Mouse (Mus musculus): ENCODE data around the gene Arpin. TPM values are rescaled to one million over a fixed set of nuclear protein-coding genes. Genes with fewer than 3 reads are reported as not detected.

Arpin gene
- polyA plus RNA-seq (2014; fragmentation: Illumina TruSeq; extraction: RNeasy Lipid Tissue Mini Kit (QIAGEN cat#74804); ENCODE audit: low replicate concordance): 15.9 TPM

GRCm38 (mm10) chr7:79934862-79935510 is at the start of gene Arpin:
TSS of gene Arpin (minus strand) at chr7:79935359.

GRCm38 (mm10) chr7:79920344-79920983 is 14.7 kb downstream of the Arpin start, which contains the start of gene Ap3s2:
TSS of gene Ap3s2 (minus strand) at chr7:79920649.

Other genes starting within 250 kb of the Arpin start
- 0.11 TPM for gene Kif7, start 219.6 kb downstream of the Arpin start, polyA plus RNA-seq (2014; fragmentation: Illumina TruSeq; extraction: RNeasy Lipid Tissue Mini Kit (QIAGEN cat#74804); ENCODE audit: low replicate concordance)
- 3.3 TPM for gene Plin1, start 202.5 kb downstream of the Arpin start, polyA plus RNA-seq (2014; fragmentation: Illumina TruSeq; extraction: RNeasy Lipid Tissue Mini Kit (QIAGEN cat#74804); ENCODE audit: low replicate concordance)
- 52.2 TPM for gene Pex11a, start 192.2 kb downstream of the Arpin start, polyA plus RNA-seq (2014; fragmentation: Illumina TruSeq; extraction: RNeasy Lipid Tissue Mini Kit (QIAGEN cat#74804); ENCODE audit: low replicate concordance)
- 0.37 TPM for gene Wdr93, start 192.2 kb downstream of the Arpin start, polyA plus RNA-seq (2014; fragmentation: Illumina TruSeq; extraction: RNeasy Lipid Tissue Mini Kit (QIAGEN cat#74804); ENCODE audit: low replicate concordance)
- not detected for gene Mesp1, start 141.6 kb downstream of the Arpin start, polyA plus RNA-seq (2014; fragmentation: Illumina TruSeq; extraction: RNeasy Lipid Tissue Mini Kit (QIAGEN cat#74804); ENCODE audit: low replicate concordance)
- gene Mesp2, start 124.6 kb downstream of the Arpin start, polyA plus RNA-seq (2014; fragmentation: Illumina TruSeq; extraction: RNeasy Lipid Tissue Mini Kit (QIAGEN cat#74804); ENCODE audit: low replicate concordance): not detected
- gene Anpep, start 74.3 kb downstream of the Arpin start, polyA plus RNA-seq (2014; fragmentation: Illumina TruSeq; extraction: RNeasy Lipid Tissue Mini Kit (QIAGEN cat#74804); ENCODE audit: low replicate concordance): 714 TPM
- 24.2 TPM for gene Ap3s2, start 14.7 kb downstream of the Arpin start, polyA plus RNA-seq (2014; fragmentation: Illumina TruSeq; extraction: RNeasy Lipid Tissue Mini Kit (QIAGEN cat#74804); ENCODE audit: low replicate concordance)
- 1.9 TPM for gene Zfp710, start 89.5 kb upstream of the Arpin start, polyA plus RNA-seq (2014; fragmentation: Illumina TruSeq; extraction: RNeasy Lipid Tissue Mini Kit (QIAGEN cat#74804); ENCODE audit: low replicate concordance)
- 2.1 TPM for gene Idh2, start 180.0 kb upstream of the Arpin start, polyA plus RNA-seq (2014; fragmentation: Illumina TruSeq; extraction: RNeasy Lipid Tissue Mini Kit (QIAGEN cat#74804); ENCODE audit: low replicate concordance)

All from small intestine, adult 10 weeks (tissue).